Mouse (Mus musculus) E14TG2a.4 (cell line): ENCODE measurements around the gene Acap1.

Experiments used
- CTCF ChIP-seq: conservative IDR thresholded peaks from 2 replicates; pipeline ENCODE4 v1.5.1; 2014; ENCODE audit warnings: low read length
- NANOG ChIP-seq: IDR thresholded peaks from 2 replicates; pipeline ENCODE4 v1.6.1; 2014; ENCODE audit warnings: borderline replicate concordance, low read length, mixed read lengths

- TF ChIP-seq CTCF (no peak), NANOG (no peak)
Observed at GRCm38 (mm10) chr11:69848021-69848420, 47.3 kb downstream of the Acap1 start.
